Mouse (Mus musculus) CD4-positive, CD25-positive, alpha-beta regulatory T cell, adult 2 months (primary cell): ENCODE measurements around the gene Olfr1415.
"Not testable (repeated sequence)": the region's sequence is repeated elsewhere in the genome, so short reads cannot be mapped to it uniquely, and the experiment has no call there.

Source experiments
- DNase-seq: peaks from one replicate; pipeline ENCODE4 v3.0.0-alpha.2; 2012; ENCODE audit warnings: low read depth, low spot score

Gene Olfr1415

GRCm38 (mm10) chr1:92496001-92496400 lies at the start of gene Olfr1415:
TSS of gene Olfr1415 (minus strand) at chr1:92496101.
- no peak for DNase-seq

DNA sequence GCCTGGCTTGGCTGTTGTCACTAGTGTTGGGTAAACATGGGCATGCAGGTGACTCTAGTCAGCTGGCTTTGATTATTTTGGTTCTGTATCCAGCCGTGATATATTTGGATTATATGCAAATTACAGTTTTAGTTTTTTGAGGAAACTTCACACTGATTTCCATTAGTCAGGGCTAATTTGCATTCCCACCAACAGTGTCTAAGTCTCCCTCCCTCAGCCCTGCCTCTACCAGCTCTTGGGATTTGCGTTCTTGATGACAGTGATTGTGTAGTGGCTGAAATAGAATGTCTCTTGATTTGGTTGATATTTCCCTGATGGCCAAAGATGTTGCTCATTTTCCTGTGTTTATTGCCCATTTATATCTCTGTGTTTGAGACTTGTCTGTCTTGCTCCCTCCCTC lies 43.2 kb upstream of the Olfr1415 start:
- no peak for DNase-seq

- DNase-seq = no peak
Observed at GRCm38 (mm10) chr1:92536972-92537371, 41.1 kb upstream of the Olfr1415 start.

DNA sequence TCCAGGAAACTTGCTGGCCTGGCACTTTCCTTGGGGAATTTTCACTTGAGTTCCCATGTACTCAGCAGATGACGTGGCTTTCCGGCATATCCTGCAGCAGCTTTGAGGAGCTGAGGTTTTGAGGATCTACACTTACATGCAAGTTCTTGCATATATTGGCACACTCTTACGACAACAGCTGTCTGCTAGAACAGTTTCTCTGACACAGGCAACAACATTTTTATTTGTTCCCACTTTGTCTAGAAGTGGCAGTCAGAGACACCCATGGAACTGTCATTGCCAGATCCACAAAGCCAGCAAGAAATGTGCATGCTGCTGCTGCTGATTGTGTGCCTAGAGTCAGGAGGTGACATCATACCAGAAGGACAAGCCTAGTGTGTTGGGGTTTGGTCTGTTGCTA lies 27.9 kb upstream of the Olfr1415 start:
- DNase-seq = no peak

DNA sequence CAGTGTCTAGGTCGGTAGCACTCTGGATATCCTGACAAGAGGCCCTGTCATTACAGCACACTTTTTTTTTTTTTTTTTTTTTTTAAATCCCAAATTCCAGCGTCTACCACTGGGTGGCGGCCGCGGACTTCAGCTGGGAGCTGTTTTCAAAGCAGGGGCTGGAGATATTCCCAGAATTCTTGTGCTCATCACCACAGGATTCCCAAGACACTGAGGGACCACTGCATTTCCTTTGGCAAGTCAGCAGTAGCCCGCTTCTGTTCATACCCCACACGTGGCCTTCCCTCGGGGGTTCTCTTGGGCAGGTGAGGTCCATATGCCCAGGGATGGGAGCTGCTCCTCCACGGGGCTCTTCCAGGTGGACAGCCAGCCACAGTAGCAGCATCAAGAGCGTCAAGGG lies 25.5 kb upstream of the Olfr1415 start:
- DNase-seq = peak; percentile 3

- no peak for DNase-seq
Observed at GRCm38 (mm10) chr1:92519046-92519445, 23.1 kb upstream of the Olfr1415 start.

- DNase-seq = no peak
Observed at GRCm38 (mm10) chr1:92518561-92518960, 22.7 kb upstream of the Olfr1415 start, which contains the start of gene Olfr1414. TSS of gene Olfr1414 (minus strand) at chr1:92518661.

- no peak for DNase-seq
Observed at GRCm38 (mm10) chr1:92515390-92515789, 19.5 kb upstream of the Olfr1415 start.

DNA sequence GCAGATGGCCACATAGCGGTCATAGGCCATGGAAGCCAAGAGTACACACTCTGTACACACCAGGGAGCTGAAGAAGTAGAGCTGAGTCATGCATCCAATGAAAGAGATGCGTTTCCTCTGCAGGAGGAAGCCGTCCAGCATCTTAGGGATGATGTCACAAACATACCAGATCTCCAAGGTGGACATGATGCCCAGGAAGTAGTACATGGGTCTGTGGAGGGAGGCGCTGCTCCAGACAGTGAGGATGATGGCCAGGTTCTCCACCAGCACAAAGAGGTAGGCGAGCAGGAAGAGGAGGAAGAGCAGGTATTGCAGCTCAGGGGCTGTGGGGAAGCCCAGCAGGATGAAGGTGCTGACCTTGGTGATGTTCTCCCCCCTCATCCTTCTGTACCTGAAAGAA lies 15.7 kb upstream of the Olfr1415 start:
- not testable (repeated sequence) for DNase-seq

GRCm38 (mm10) chr1:92485013-92485412 lies 10.9 kb downstream of the Olfr1415 start, which contains the start of gene Olfr1416:
TSS of gene Olfr1416 (minus strand) at chr1:92485113.
- DNase-seq = no peak

DNA sequence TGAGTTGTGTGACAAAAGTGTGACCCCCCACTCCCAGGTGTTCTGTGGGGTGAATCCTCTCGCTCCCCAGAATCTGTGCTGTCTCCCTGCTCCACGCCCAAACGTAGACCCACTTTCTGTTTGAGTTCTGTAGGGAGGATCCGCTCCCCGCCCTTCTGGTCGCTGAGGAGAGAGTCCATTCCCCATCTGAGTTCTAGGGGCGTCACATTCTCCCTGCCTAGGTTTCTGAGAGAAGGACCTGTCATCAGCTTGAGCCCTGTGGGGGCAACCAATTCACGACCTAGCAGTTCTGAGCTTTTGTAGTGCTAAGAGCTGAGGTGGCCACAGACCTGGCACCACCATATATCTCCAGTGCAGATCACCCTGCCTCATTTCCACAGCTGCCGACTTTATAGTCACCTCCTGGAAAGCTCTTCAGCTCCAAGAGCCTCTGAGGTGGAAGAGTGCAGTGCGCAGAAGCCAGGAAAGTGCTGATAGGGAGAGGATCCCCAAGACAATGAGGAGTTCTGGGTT lies 21.8 kb downstream of the Olfr1415 start:
- no peak for DNase-seq

GRCm38 (mm10) chr1:92473165-92474041 lies 22.5 kb downstream of the Olfr1415 start, which contains the start of gene Ndufa10:
TSS of gene Ndufa10 (minus strand) at chr1:92473860.
- peak; percentile 97 for DNase-seq

DNA sequence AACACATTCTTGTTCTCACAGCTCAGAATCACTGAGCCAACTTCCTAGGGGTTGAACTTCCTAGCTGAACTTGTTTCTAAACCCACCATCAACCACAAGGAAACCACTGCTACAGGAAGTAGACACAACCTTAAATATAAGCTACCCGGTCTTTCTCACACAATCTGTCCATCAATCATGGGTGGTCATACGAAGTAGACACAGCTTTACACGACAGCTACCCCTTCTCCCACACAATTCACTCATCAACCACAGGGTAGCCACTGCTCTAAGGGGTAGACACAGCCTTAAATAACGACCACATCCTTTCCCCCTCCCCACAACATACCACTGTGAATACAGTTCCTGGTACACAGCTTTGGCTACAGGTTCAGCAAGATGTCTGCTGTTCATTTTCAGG lies 27.0 kb downstream of the Olfr1415 start:
- peak; percentile 39 for DNase-seq

GRCm38 (mm10) chr1:92458416-92458815 lies 37.5 kb downstream of the Olfr1415 start:
- no peak for DNase-seq

DNA sequence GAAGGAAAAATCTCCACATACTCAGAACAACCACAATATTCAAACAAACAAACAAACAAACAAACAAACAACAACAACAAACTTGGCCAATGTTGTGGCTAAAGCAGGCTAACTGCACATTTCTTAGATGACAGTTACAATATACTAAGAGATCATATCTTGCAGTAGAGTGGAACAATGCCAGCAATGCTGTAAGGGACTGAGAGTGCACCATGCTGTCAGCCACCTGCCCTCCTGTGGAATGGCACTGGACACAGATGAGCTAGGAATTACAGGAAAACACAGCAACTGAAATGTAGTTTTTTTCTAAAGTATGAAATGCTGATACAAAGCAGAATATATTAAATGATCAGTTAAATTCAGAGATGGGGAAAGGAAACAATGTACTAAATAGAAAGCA lies 38.1 kb downstream of the Olfr1415 start:
- no peak for DNase-seq

DNA sequence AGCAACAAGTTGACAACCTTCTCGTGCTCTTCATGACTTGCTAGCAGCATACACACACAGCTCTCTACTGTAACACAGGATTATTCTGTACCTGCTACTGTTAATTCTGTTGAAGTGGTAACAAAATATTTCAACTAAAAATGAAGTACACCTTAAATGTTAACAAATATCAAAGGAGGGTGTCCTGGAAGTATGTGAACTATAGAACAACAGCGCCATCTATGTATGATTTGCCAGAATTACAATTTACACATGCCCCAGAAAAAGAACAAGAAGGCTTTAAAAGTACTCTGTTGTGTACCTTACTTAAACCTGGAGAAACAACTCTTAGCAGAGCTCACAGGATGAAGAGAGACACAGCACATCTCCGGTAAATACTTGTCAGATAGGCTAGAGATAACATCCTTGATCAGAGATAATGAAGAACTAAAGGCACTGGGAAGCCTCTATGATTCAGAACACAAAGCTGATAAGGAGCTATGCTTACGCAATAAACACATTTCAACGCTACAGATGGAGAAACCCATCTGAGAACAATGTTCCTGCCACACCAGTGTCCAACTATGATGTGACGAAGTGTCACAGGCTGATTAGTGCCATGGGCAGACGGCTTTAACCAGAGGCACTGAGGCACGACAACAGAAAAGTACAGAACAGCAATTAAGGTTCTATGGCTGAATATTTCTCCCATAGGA lies 42.0 kb downstream of the Olfr1415 start:
- DNase-seq = peak; percentile 58

DNA sequence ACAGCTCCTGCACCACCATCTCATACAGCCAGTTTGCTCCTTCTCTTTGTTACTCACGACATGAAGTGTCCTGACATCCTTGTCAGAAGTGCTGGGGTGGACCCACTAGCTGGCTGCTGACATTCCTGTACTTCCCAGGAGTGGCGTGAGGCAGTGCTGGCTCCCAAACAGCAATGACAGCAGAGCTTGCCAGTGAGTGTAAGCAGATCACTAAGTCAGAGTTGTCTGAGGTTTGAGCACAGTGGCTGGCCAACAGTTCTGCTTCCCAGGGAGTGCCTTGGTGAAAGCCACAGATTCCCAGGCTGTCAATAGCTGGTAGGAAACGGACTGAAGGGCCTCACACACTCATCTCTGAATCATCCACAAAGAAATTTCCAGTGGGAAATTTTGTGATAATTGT lies 47.6 kb downstream of the Olfr1415 start:
- no peak for DNase-seq

- no peak for DNase-seq
Observed at GRCm38 (mm10) chr1:92441453-92442063, 54.3 kb downstream of the Olfr1415 start.

DNA sequence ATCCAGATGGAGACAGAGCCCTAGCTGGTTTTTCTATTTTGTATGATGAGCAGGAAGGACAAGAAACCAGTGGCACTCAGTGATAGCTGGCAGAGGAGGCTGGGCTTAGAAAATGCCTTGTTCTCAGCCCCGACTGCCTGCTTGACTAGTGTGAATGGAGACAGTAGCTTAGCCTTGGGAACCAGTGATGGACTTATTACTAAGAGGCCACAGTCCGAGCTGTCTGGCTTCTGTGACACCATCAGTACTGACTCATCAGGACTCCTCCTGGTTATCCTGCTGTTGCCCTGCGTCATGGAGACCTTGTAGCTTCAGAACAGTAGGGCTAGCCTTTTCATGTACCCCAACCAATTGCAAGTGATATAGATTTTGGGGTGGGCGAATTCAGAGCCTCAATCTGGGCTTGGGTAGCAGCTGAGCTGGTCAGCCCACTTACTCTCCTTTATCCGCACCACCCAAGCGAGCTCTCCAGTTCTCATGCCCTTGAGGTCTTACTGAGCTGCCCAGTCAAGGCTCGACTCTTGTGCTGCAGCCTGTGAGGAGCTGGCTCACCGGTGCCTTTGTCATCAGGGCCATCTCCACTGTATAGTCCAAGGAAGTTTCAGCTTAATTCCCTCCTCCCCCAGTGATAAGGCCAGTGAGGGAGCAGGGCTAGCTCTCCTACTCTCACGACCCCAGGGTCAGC lies 55.7 kb downstream of the Olfr1415 start:
- no peak for DNase-seq
